Mouse (Mus musculus) 3134 (cell line): ENCODE measurements at regions not wholly inside any gene's neighbourhood (a gene's known extent, or its start where the extent isn't known, plus 50 kb on each side); places are given as distances from the start of the nearest gene placed in this dataset.
"Not testable (repeated sequence)": the region's sequence is repeated elsewhere in the genome, so short reads cannot be mapped to it uniquely, and the experiment has no call there.

ENCODE experiments used
- DNase-seq: peaks from one replicate; pipeline ENCODE4 v3.0.0-alpha.2; 2011; ENCODE audit warnings: low spot score; ENCODE audit not compliant: insufficient read length; ENCODE audit errors: extremely low read depth

DNA sequence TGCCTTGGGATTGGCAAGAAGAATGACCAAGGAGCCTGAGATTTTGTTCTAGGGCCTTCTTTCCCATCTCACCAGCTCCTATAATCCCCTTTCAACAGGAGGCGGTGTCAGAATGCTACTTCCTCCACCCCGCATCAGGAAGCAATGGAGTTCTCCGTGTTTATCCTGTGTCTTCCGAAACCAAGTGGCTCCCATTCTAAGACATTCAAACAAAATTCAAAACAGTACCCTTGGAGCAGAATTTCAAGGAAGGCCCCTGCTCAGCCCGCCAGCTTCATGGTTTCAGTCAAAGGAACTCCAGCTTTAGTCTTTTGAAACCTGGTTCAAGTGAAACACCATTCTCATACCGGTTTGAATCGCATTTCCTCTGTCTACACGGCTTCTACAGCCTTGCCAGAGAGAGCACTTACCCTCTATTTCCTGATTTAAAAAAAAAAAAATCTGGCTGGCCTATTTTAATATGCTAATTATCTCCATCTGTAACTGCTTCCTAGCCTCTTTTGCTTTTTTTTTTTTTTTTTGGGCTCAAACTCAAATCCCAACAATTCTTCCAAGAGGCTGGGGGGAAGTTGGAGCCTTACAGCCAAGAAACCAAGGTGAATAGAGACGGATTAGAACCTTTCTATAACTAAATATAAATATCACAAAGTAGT lies 167.7 kb upstream of the Fam3c start:
- no peak for DNase-seq

DNA sequence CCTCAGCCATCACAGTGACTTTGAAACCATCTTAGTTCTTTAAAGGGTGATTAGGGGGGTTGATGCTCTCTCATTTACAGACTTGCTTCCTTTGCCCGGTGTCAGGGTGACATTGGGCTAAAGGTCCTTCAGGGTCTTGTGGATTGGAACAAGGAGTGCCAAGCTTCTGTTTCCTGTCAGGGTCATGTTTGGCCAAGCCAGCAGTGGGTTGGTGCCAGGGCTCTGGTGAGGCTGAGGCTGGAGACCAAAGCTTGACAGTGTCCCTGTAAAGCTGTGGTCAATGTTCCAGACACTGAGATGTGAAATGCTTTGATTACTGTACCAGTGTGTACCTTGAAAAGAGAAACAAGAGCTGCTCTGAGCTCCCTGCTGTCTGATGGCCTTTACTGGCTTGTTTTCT lies 150.8 kb upstream of the Fam3c start:
- no peak for DNase-seq

- DNase-seq = no peak
Measured at GRCm38 (mm10) chr6:22497306-22497705, 141.3 kb upstream of the Fam3c start.

GRCm38 (mm10) chr6:22496471-22496870 lies 140.4 kb upstream of the Fam3c start:
- DNase-seq = no peak

DNA sequence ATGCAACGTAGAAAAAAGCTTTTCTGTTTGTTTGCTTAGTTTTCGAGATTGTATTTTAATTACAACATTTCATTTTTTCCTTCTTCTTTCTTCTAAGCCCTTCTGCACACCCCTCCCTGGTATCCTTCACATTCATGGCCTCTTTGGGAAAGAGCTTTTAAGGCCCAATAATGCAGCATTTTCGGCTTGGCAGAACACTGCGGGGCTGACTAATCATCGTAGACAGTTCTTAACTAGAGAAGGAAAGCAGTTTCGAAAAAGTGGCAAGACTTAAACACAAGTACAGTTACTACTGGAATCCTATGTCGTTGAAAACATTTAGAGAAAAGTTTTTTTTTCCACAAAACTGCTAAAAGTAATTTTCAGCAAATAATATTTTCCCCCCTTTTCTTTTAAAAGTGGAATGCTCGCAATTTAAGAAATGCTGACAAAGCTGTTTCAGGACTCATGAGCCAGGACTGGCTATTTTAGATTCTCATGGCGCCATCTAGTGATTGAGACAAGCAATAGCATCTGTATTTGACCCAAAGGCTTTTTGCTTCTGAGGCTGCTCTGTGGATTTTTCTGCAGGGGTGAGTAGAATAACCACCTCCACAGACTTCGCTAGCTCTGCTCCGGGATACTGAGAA lies 137.7 kb upstream of the Fam3c start:
- DNase-seq = peak; percentile 18

DNA sequence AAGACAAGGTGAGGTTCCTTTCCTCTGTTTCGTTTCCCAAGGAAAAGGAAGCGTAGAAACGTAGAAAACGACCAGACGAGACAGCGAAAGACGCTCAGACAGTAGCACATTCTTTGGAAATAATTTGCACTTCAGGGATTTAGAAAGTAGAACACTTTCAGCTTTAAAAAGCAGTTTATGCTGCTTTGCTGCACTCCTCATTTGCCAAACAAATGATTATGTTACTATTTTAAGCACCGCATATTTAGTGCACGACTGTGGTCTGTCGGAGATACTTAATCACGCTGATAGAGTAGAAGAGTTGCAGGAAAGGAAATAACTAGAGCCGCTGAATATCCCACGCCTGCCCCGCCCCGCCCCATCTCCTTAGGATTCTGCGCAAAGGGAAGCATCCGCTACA lies 136.9 kb upstream of the Fam3c start:
- no peak for DNase-seq

GRCm38 (mm10) chr6:22490762-22491161 lies 134.7 kb upstream of the Fam3c start:
- DNase-seq = no peak

DNA sequence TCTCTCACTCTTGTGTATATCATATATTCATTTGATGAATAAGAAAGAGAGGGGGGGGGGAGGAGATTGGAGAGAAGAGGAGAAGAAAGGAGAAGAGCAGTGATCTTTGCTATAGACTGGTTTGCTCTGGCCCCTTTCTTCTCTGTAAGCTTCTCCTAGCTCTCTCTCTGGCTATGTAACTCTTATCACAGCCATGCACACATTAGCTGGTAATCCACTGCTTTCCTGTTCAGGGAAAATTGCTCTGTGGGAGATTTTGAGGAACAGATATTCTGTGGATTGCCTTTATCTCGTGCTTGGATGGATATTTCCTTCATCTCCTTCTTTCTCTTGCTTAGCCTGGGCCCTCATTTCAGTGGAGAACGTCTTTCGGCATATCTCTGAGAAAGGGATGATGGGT lies 131.4 kb upstream of the Fam3c start:
- no peak for DNase-seq

GRCm38 (mm10) chr6:22485828-22486518 lies 129.9 kb upstream of the Fam3c start:
- DNase-seq = no peak

DNA sequence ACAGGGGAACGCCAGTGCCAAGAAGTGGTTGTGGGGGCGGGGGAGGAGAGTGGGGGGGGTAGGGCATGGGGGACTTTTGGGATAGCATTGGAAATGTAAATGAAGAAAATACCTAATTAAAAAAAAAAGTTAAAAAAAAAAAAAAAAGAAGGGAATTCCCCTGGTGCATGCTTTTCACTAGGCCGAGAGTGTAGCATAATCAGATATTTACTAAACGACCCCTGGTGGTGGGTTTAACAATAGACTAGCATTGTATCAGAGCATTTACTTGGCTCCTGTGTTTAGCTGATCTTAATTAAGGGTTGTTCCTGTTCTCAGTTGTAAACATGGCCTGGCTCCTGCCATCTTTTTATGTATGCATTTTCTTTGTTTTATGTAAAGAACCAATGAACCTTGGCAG lies 126.2 kb upstream of the Fam3c start:
- not testable (repeated sequence) for DNase-seq

- no peak for DNase-seq
Measured at GRCm38 (mm10) chr6:22474604-22475003, 118.6 kb upstream of the Fam3c start.

- no peak for DNase-seq
Measured at GRCm38 (mm10) chr6:22474011-22474410, 118.0 kb upstream of the Fam3c start.

- not testable (repeated sequence) for DNase-seq
Measured at GRCm38 (mm10) chr6:22472400-22472799, 116.4 kb upstream of the Fam3c start.

- no peak for DNase-seq
Measured at GRCm38 (mm10) chr6:22467334-22467993, 111.4 kb upstream of the Fam3c start.

- DNase-seq = no peak
Measured at GRCm38 (mm10) chr6:22465926-22466325, 109.9 kb upstream of the Fam3c start.

GRCm38 (mm10) chr6:22459440-22460016 lies 103.5 kb upstream of the Fam3c start:
- no peak for DNase-seq

- DNase-seq = no peak
Measured at GRCm38 (mm10) chr6:22452203-22452602, 96.2 kb upstream of the Fam3c start.

- DNase-seq = no peak
Measured at GRCm38 (mm10) chr6:22450501-22450900, 94.5 kb upstream of the Fam3c start.

DNA sequence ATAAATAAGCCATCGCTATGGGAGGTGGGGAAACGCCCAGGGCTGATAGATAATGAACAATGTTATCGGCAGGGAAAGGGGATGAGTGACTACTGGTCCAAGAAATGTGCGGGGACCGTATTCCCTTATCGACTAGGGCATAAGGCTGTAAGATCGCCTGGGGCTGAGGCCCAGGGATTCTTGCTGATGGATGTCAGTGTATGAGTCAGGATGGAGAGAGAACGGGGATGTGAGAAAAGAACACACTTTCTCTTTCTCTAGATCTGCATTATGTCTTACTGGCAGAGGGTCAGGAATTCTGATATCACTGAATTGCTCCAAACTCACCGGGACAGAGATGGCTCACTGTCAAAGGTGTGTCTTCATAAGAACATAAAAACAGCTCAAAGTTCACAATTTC lies 92.9 kb upstream of the Fam3c start:
- DNase-seq = no peak

GRCm38 (mm10) chr6:22447636-22448035 lies 91.6 kb upstream of the Fam3c start:
- DNase-seq = no peak

GRCm38 (mm10) chr6:22446621-22447310 lies 90.7 kb upstream of the Fam3c start:
- DNase-seq = no peak
